Mouse (Mus musculus) heart, embryonic 13.5 days (tissue): ENCODE data around the gene Olfr11. TPM values are rescaled to one million over a fixed set of nuclear protein-coding genes. Genes with fewer than 3 reads are reported as not detected.

ENCODE experiments used
- ATAC-seq: fragments of 200-750 bp; cut with Nextera tagmentation; 2 replicates; pipeline ENCODE4 v1.8.0; 2017; ENCODE audit warnings: moderate TSS enrichment; ENCODE audit not compliant: insufficient number of reproducible peaks, low FRiP score, low TSS enrichment; ENCODE audit errors: extremely low read depth
- H3K27ac ChIP-seq: fragments of 300-500 bp; sonication (generic); replicated peaks from 2 replicates; pipeline ENCODE4 v1.5.1; 2015; ENCODE audit warnings: moderate library complexity, mild to moderate bottlenecking, inconsistent platforms
- H3K27me3 ChIP-seq: fragments of 300-500 bp; sonication (generic); replicated peaks from 2 replicates; pipeline ENCODE4 v1.6.1; 2015; ENCODE audit warnings: mild to moderate bottlenecking, inconsistent platforms
- H3K36me3 ChIP-seq: fragments of 300-500 bp; sonication (generic); 2 replicates; pipeline ENCODE4 v1.6.1; 2015; ENCODE audit warnings: mild to moderate bottlenecking, inconsistent platforms
- H3K4me1 ChIP-seq: fragments of 300-500 bp; sonication (generic); 2 replicates; pipeline ENCODE4 v1.6.1; 2015; ENCODE audit warnings: inconsistent platforms
- H3K4me2 ChIP-seq: fragments of 300-500 bp; sonication (generic); 2 replicates; pipeline ENCODE4 v1.6.1; 2015; ENCODE audit warnings: inconsistent platforms, mild to moderate bottlenecking, moderate library complexity
- H3K4me3 ChIP-seq: fragments of 300-500 bp; sonication (generic); 2 replicates; pipeline ENCODE4 v1.5.1; 2015; ENCODE audit warnings: moderate library complexity, mild to moderate bottlenecking, inconsistent platforms
- H3K9ac ChIP-seq: fragments of 300-500 bp; sonication (generic); 2 replicates; pipeline ENCODE4 v1.6.1; 2015; ENCODE audit warnings: inconsistent platforms, mild to moderate bottlenecking, moderate library complexity
- H3K9me3 ChIP-seq: fragments of 300-500 bp; sonication (generic); 2 replicates; pipeline ENCODE4 v1.6.1; 2016; ENCODE audit warnings: inconsistent platforms
- WGBS: fragments of 180-500 bp; shearing (Covaris S2); methylation state at CpG from one replicate; pipeline ENCODE4 v1.1.7; 2015; ENCODE audit warnings: mixed read lengths; 5-methylcytosine and 5-hydroxymethylcytosine counted together
- polyA plus RNA-seq: library from polyadenylated mRNA; unstranded; fragments of >200 nt; fragmentation: Nextera tagmentation; extraction: Ambion mirVana; gene quantifications from 2 replicates; pipeline ENCODE4 v1.2.1, GENCODE M21; 2015

Gene Olfr11
- polyA plus RNA-seq: not detected in 2 replicates

- no peak within 1 kb of the TSS for H3K9ac ChIP-seq
- H3K36me3 ChIP-seq: no peaks in the 10 kb centered on the region
- H3K9me3 ChIP-seq: no peaks in the 10 kb centered on the region
- H3K4me2 ChIP-seq: no peak within 1 kb of the TSS
- no peaks in the 10 kb centered on the region for H3K4me1 ChIP-seq
- no peak within 1 kb of the TSS for H3K4me3 ChIP-seq
- no peak within 1 kb of the TSS for H3K27ac ChIP-seq
- no peak for ATAC-seq
- WGBS: 78% methylated on average over 2 of the region's 2 CpGs
- no peaks in the 10 kb centered on the region for H3K27me3 ChIP-seq
These were observed at the start of gene Olfr11 for GRCm38 (mm10) chr13:21642418-21642817. Olfr11 (minus strand) TSS chr13:21642518.

- Histone ChIP-seq H3K9me3 (no peaks in the 10 kb centered on the region), H3K27ac (no peak within 1 kb of the TSS), H3K4me2 (no peak within 1 kb of the TSS), H3K27me3 (no peaks in the 10 kb centered on the region), H3K36me3 (no peaks in the 10 kb centered on the region), H3K4me1 (no peaks in the 10 kb centered on the region), H3K9ac (no peak within 1 kb of the TSS), H3K4me3 (no peak within 1 kb of the TSS)
- no peak for ATAC-seq
- WGBS: 69% methylated on average over 2 of the region's 2 CpGs
These were observed 35.0 kb upstream of the Olfr11 start, which contains the start of gene Olfr1360 for GRCm38 (mm10) chr13:21677305-21677704. Olfr1360 (minus strand) TSS chr13:21677405.

GRCm38 (mm10) chr13:21663286-21663685 is 21.0 kb upstream of the Olfr11 start, which contains the start of gene Olfr1361:
Olfr1361 (minus strand) TSS chr13:21663386.
- H3K4me3 ChIP-seq: no peak within 1 kb of the TSS
- H3K9ac ChIP-seq: no peak within 1 kb of the TSS
- no peaks in the 10 kb centered on the region for H3K27me3 ChIP-seq
- H3K4me2 ChIP-seq: no peak within 1 kb of the TSS
- 60% methylated on average over 2 of the region's 2 CpGs for WGBS
- ATAC-seq: no peak
- no peaks in the 10 kb centered on the region for H3K4me1 ChIP-seq
- H3K27ac ChIP-seq: no peak within 1 kb of the TSS
- no peaks in the 10 kb centered on the region for H3K36me3 ChIP-seq
- no peaks in the 10 kb centered on the region for H3K9me3 ChIP-seq

- Histone ChIP-seq H3K27ac (no peak within 1 kb of the TSS), H3K4me3 (no peak within 1 kb of the TSS), H3K36me3 (no peaks in the 10 kb centered on the region), H3K9me3 (no peaks in the 10 kb centered on the region), H3K4me2 (no peak within 1 kb of the TSS), H3K27me3 (no peaks in the 10 kb centered on the region), H3K4me1 (no peaks in the 10 kb centered on the region), H3K9ac (no peak within 1 kb of the TSS)
- no peak for ATAC-seq
These were observed 28.4 kb downstream of the Olfr11 start, which contains the start of gene Olfr1362 for GRCm38 (mm10) chr13:21613922-21614321. Olfr1362 (minus strand) TSS chr13:21614022.

- peaks cover 4% of the 10 kb centered on the region; the same call in 1 of the 2 replicates for H3K9me3 ChIP-seq
- WGBS: 48% methylated on average over 2 of the region's 2 CpGs
- ATAC-seq: no peak
- H3K9ac ChIP-seq: no peak overlapping the region
- H3K27ac ChIP-seq: no peak overlapping the region
- H3K4me1 ChIP-seq: no peaks in the 10 kb centered on the region
- H3K27me3 ChIP-seq: no peaks in the 10 kb centered on the region
- no peak overlapping the region for H3K4me3 ChIP-seq
- no peaks in the 10 kb centered on the region for H3K36me3 ChIP-seq
- no peak overlapping the region for H3K4me2 ChIP-seq
These were observed 50.7 kb downstream of the Olfr11 start for GRCm38 (mm10) chr13:21591618-21592017.

Other genes starting within 250 kb of the Olfr11 start
- 61.2 and 72.2 TPM in 2 replicates for gene Zkscan3, start 239.8 kb downstream of the Olfr11 start, polyA plus RNA-seq
- 3.1 and 3.2 TPM in 2 replicates for gene Pgbd1, start 201.5 kb downstream of the Olfr11 start, polyA plus RNA-seq
- gene Zscan26, start 188.8 kb downstream of the Olfr11 start, polyA plus RNA-seq: 28.0 and 29.7 TPM in 2 replicates
- 2.0 and 2.1 TPM in 2 replicates for gene Nkapl, start 174.0 kb downstream of the Olfr11 start, polyA plus RNA-seq
- 1.4 and 2.0 TPM in 2 replicates for gene Zkscan4, start 163.6 kb downstream of the Olfr11 start, polyA plus RNA-seq
- not detected in 2 replicates for gene Gm10065, start 163.1 kb downstream of the Olfr11 start, polyA plus RNA-seq
- 0.45 and 0.87 TPM in 2 replicates for gene AK157302, start 147.3 kb downstream of the Olfr11 start, polyA plus RNA-seq
- 14.7 and 20.9 TPM in 2 replicates for gene Gm11273, start 141.1 kb downstream of the Olfr11 start, polyA plus RNA-seq
- gene Zkscan8, start 111.4 kb downstream of the Olfr11 start, polyA plus RNA-seq: 3.8 and 4.8 TPM in 2 replicates
- gene Olfr1366, start 99.7 kb downstream of the Olfr11 start, polyA plus RNA-seq: not detected in 2 replicates
- gene Olfr1535, start 82.6 kb downstream of the Olfr11 start, polyA plus RNA-seq: not detected in 2 replicates
- not detected in 2 replicates for gene Olfr1364, start 60.8 kb downstream of the Olfr11 start, polyA plus RNA-seq
- not detected in 2 replicates for gene Olfr1362, start 28.5 kb downstream of the Olfr11 start, polyA plus RNA-seq
- not detected in 2 replicates for gene Olfr1361, start 20.9 kb upstream of the Olfr11 start, polyA plus RNA-seq
- not detected in 2 replicates for gene Olfr1360, start 34.9 kb upstream of the Olfr11 start, polyA plus RNA-seq
- gene Olfr1359, start 55.6 kb upstream of the Olfr11 start, polyA plus RNA-seq: not detected in 2 replicates
- 1.9 TPM in 1 of 2 replicates, not detected in the other for gene Hist1h2bl, start 73.6 kb upstream of the Olfr11 start, polyA plus RNA-seq
- 9.8 and 10.5 TPM in 2 replicates for gene Hist1h2ai, start 73.9 kb upstream of the Olfr11 start, polyA plus RNA-seq
- 0.62 and 2.3 TPM in 2 replicates for gene Hist1h3h, start 75.1 kb upstream of the Olfr11 start, polyA plus RNA-seq
- 1.5 TPM in 2 replicates for gene Hist1h2bm, start 79.5 kb upstream of the Olfr11 start, polyA plus RNA-seq
- gene Hist1h4j, start 92.5 kb upstream of the Olfr11 start, polyA plus RNA-seq: 0.45 and 0.96 TPM in 2 replicates
- 1.3 TPM in 1 of 2 replicates, not detected in the other for gene Hist1h4k, start 108.0 kb upstream of the Olfr11 start, polyA plus RNA-seq
- 9.5 and 15.8 TPM in 2 replicates for gene Hist1h2ak, start 111.3 kb upstream of the Olfr11 start, polyA plus RNA-seq
- gene Hist1h2bn, start 111.6 kb upstream of the Olfr11 start, polyA plus RNA-seq: 1.4 and 3.5 TPM in 2 replicates
- gene Hist1h1b, start 138.1 kb upstream of the Olfr11 start, polyA plus RNA-seq: 13.1 and 13.2 TPM in 2 replicates
- 63.6 and 66.6 TPM in 2 replicates for gene Hist1h3i, start 140.9 kb upstream of the Olfr11 start, polyA plus RNA-seq
- 1.2 and 6.6 TPM in 2 replicates for gene Hist1h2an, start 144.7 kb upstream of the Olfr11 start, polyA plus RNA-seq
- 0.37 and 0.49 TPM in 2 replicates for gene Hist1h2bp, start 144.9 kb upstream of the Olfr11 start, polyA plus RNA-seq
- 8.4 and 10.2 TPM in 2 replicates for gene Hist1h2bq, start 167.7 kb upstream of the Olfr11 start, polyA plus RNA-seq
- gene Hist1h2ao, start 167.9 kb upstream of the Olfr11 start, polyA plus RNA-seq: not detected in 2 replicates
- not detected in 2 replicates for gene Hist1h4m, start 169.2 kb upstream of the Olfr11 start, polyA plus RNA-seq
- gene Hist1h4n, start 189.7 kb upstream of the Olfr11 start, polyA plus RNA-seq: 11.2 and 15.6 TPM in 2 replicates
- 1,655 and 1,669 TPM in 2 replicates for gene Hist1h2ap, start 191.0 kb upstream of the Olfr11 start, polyA plus RNA-seq
- 9.2 and 10.8 TPM in 2 replicates for gene Hist1h2br, start 191.2 kb upstream of the Olfr11 start, polyA plus RNA-seq